Mouse (Mus musculus): ENCODE results near the gene Gm13696. TPM values are rescaled to one million over a fixed set of nuclear protein-coding genes. Genes with fewer than 3 reads are reported as not detected.

Gm13696 gene
- total RNA-seq, 2 experiments from 2014 or later: 0.76 to 1.1 TPM

DNA sequence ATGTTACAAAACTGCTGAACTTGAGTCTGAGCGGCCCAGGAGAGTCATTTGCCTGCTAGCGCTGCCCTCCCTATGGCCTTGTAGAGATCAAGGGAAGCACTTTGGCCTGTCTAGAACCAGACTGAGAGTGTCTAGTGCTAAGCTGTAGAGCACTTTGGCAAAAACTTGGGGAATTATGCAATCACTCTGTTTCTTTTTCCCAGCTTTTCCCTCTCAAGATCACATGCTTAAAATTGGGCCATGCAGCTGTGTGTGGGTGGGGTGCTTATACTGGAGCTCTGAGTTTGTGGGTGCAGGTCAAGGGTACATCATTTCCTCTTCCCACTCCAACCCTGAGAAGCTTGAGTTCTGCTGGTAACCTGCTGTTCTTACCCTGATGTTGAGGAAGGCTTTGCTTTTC lies 50.0 kb downstream of the Gm13696 start:
- intact Hi-C loops (cut with DNase I): no loop called here
- DNase-seq: peak; percentile 35 to 51

- intact Hi-C loops (cut with DNase I): no loop called here
Observed at GRCm38 (mm10) chr2:84023319-84023718, 50.4 kb downstream of the Gm13696 start.

More at GRCm38 (mm10) chr2:84023319-84023718, 50.4 kb downstream of the Gm13696 start:
- DNase-seq: no peak

Other genes with a start within 250 kb of the Gm13696 start
- 10 to 100 TPM; 40.6 to 41.4 TPM for gene Itgav, start 248.7 kb upstream of the Gm13696 start, total RNA-seq (2021)
- under 1 TPM; 0.92 to 1.00 TPM for gene Fam171b, start 160.5 kb upstream of the Gm13696 start, total RNA-seq (2021)
- gene Zswim2, start 31.9 kb upstream of the Gm13696 start, total RNA-seq (2021): not detected
- gene Gm13698, start 17.4 kb upstream of the Gm13696 start, total RNA-seq (2021): 1 to 10 TPM in 1 of 2 experiments, under 1 TPM in 1; 0.76 to 1.1 TPM
- gene Gm13693, start 11.6 kb upstream of the Gm13696 start, total RNA-seq (2021): 1 to 10 TPM in 1 of 2 experiments, under 1 TPM in 1; 0.76 to 1.1 TPM
- gene Gm13695, start 5.8 kb upstream of the Gm13696 start, total RNA-seq (2021): under 1 TPM in 1 of 2 experiments, not detected in 1; 0.76 TPM
- gene Gm13694, start 5.8 kb downstream of the Gm13696 start, total RNA-seq (2021): 1 to 10 TPM in 1 of 2 experiments, under 1 TPM in 1; 0.76 to 1.1 TPM
- gene Gm13697, start 11.6 kb downstream of the Gm13696 start, total RNA-seq (2021): 1 to 10 TPM in 1 of 2 experiments, under 1 TPM in 1; 0.76 to 1.1 TPM
- 1 to 10 TPM in 1 of 2 experiments, under 1 TPM in 1; 0.76 to 1.1 TPM for gene Gm13691, start 17.4 kb downstream of the Gm13696 start, total RNA-seq (2021)